Mouse (Mus musculus): ENCODE results near the gene Cdh13.

- TF ChIP-seq CTCF (IDR thresholded peaks at IDR 0.05; ENCODE audit: low read depth) = no peak
- TF ChIP-seq EP300 (IDR thresholded peaks at IDR 0.05; ENCODE audit: low read depth) = no peak
Observed at GRCm38 (mm10) chr8:119295477-119295876, 1011.9 kb downstream of the Cdh13 start.

All from liver, postnatal 0 days (tissue).